Mouse (Mus musculus) lung, embryonic 16.5 days (tissue): ENCODE data around the gene Pkp3. TPM values are rescaled to one million over a fixed set of nuclear protein-coding genes. Genes with fewer than 3 reads are reported as not detected.

ENCODE experiments used
- ATAC-seq: fragments of 200-750 bp; cut with Nextera tagmentation; 2 replicates; pipeline ENCODE4 v1.8.0; 2017; ENCODE audit warnings: low read depth, mild to moderate bottlenecking, moderate library complexity
- H3K27ac ChIP-seq: fragments of 300-500 bp; sonication (generic); 2 replicates; pipeline ENCODE4 v1.5.1; 2014; ENCODE audit warnings: mild to moderate bottlenecking, control low read depth, low read length
- H3K27me3 ChIP-seq: fragments of 300-500 bp; sonication (generic); 2 replicates; pipeline ENCODE4 v1.6.1; 2014; ENCODE audit warnings: low read depth, low read length, mixed read lengths; ENCODE audit not compliant: control insufficient read depth, insufficient read depth
- H3K36me3 ChIP-seq: fragments of 300-500 bp; sonication (generic); 2 replicates; pipeline ENCODE4 v1.6.1; 2014; ENCODE audit warnings: low read length; ENCODE audit not compliant: control insufficient read depth, insufficient read depth
- H3K4me1 ChIP-seq: fragments of 300-500 bp; sonication (generic); replicated peaks from 2 replicates; pipeline ENCODE4 v1.6.1; 2014; ENCODE audit warnings: low read length, mixed read lengths; ENCODE audit not compliant: control insufficient read depth, insufficient read depth
- H3K4me2 ChIP-seq: fragments of 300-500 bp; sonication (generic); 2 replicates; pipeline ENCODE4 v1.6.1; 2014; ENCODE audit warnings: low read depth, low read length, control low read depth
- H3K4me3 ChIP-seq: fragments of 300-500 bp; sonication (generic); 2 replicates; pipeline ENCODE4 v1.5.1; 2014; ENCODE audit warnings: mild to moderate bottlenecking, low read length, control low read depth
- H3K9ac ChIP-seq: fragments of 300-500 bp; sonication (generic); 2 replicates; pipeline ENCODE4 v1.6.1; 2014; ENCODE audit warnings: low read length, control low read depth
- H3K9me3 ChIP-seq: fragments of 300-500 bp; sonication (generic); 2 replicates; pipeline ENCODE4 v1.6.1; 2016; ENCODE audit warnings: low read length; ENCODE audit not compliant: control insufficient read depth
- WGBS: fragments of 180-500 bp; shearing (Covaris S2); extraction: QIAGEN DNeasy Blood & Tissue Kit; methylation state at CpG from one replicate; pipeline ENCODE4 v1.1.7; 2014; 5-methylcytosine and 5-hydroxymethylcytosine counted together
- polyA plus RNA-seq: library from polyadenylated mRNA; unstranded; fragments of >200 nt; fragmentation: Nextera tagmentation; extraction: Ambion mirVana; gene quantifications from 2 replicates; pipeline ENCODE4 v1.2.1, GENCODE M21; 2015

Pkp3 gene
- polyA plus RNA-seq, 1 experiment from 2014 or later = 18.5 TPM

DNA sequence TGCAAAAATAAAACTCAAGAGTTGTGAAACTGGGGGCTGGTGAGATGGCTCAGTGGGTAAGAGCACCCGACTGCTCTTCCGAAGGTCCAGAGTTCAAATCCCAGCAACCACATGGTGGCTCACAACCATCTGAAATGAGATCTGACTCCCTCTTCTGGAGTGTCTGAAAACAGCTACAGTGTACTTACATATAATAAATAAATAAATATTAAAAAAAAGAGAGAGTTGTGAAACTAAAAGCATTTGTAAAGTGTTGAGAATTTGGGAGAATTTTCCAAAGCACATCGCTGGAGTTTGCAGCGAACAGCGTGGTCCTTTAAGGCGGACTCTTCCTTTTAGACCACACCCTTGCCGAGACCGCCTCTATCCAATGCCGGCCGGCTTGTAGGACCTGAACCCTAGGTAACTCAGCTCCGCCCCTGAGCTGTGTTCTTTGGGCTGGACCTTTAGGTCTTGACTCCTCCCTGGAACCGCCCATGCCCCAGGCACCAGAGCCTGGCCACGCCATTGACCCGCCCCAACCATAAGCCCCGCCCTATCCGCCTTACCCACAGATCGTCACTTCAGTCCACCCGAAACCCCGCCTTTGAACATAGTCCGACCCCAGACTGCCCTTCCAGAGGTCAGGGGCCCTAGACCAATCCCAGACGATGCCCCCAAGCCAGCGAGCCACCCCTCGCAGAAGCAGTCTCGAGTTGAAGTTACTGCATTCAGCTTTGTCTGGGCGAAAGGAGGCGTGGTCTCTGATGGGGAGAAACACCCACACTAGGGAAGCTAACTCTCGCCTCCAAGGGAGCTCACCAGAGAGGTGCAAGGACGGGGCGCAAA lies 44.9 kb downstream of the Pkp3 start:
- under 1% methylated on average over 29 of the region's 29 CpGs for WGBS
- ATAC-seq = peak; percentile 100
- H3K4me1 ChIP-seq = peaks cover 4% of the 10 kb centered on the region
- peak overlapping the region; percentile 89 for H3K4me2 ChIP-seq
- H3K4me3 ChIP-seq = peak overlapping the region; percentile 61
- H3K27me3 ChIP-seq = no peaks in the 10 kb centered on the region
- H3K36me3 ChIP-seq = no peaks in the 10 kb centered on the region
- H3K9me3 ChIP-seq = no peaks in the 10 kb centered on the region
- H3K27ac ChIP-seq = peak overlapping the region; percentile 85
- peak overlapping the region; percentile 72 for H3K9ac ChIP-seq

GRCm38 (mm10) chr7:141123517-141123856 lies 45.5 kb downstream of the Pkp3 start:
- Histone ChIP-seq H3K4me2 (peak overlapping the region; percentile 89), H3K9ac (peak overlapping the region; percentile 72), H3K4me3 (peak overlapping the region; percentile 61), H3K27ac (peak overlapping the region; percentile 85), H3K4me1 (peaks cover 4% of the 10 kb centered on the region), H3K27me3 (no peaks in the 10 kb centered on the region), H3K9me3 (no peaks in the 10 kb centered on the region), H3K36me3 (no peaks in the 10 kb centered on the region)
- WGBS = 2% methylated on average over 15 of the region's 15 CpGs
- no peak for ATAC-seq

DNA sequence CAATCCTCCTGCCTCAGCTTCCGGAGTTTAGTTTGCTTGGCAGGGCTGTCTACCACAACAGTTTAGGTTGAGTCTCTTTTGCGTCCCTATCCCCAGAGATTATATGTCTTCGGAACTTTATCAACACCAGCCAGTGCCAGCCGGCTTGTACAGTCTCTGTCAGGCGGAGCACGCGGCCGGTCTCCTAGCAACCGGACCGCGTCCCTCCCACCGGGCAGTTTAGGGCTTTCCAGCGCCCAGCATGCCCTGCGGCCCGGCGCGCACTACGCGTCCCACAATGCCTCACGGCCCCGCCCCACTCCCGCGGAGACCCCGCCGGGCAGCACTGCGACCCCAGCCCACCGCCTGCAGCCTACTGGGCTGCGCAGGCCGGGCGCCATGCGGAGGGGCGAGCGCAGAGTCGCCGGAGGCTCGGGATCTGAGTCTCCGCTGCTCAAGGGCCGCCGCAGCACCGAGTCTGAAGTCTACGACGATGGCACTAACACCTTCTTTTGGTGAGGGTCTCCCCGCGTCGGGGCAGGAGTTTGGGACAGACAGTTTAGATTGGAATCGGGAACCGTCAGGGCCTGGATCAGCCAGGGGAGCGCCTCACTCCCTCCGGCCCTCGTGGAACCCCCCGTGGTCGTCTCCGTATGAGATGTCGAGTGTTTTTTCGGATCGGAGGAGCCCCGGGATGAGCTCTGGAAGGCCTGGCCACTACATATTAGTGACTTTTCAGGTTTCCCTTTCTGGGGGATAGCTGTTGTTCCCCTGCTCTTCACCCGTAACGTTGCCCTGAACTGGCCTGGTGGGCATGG lies 53.2 kb downstream of the Pkp3 start:
- Histone ChIP-seq H3K4me1 (peaks cover 10% of the 10 kb centered on the region), H3K36me3 (no peaks in the 10 kb centered on the region; the same call in 1 of the 2 replicates), H3K9me3 (no peaks in the 10 kb centered on the region), H3K9ac (peak overlapping the region; percentile 97), H3K4me3 (peak overlapping the region; percentile 98), H3K4me2 (peak overlapping the region; percentile 93), H3K27ac (no peak overlapping the region), H3K27me3 (no peaks in the 10 kb centered on the region)
- ATAC-seq = peak; percentile 99
- under 1% methylated on average over 59 of the region's 59 CpGs for WGBS

DNA sequence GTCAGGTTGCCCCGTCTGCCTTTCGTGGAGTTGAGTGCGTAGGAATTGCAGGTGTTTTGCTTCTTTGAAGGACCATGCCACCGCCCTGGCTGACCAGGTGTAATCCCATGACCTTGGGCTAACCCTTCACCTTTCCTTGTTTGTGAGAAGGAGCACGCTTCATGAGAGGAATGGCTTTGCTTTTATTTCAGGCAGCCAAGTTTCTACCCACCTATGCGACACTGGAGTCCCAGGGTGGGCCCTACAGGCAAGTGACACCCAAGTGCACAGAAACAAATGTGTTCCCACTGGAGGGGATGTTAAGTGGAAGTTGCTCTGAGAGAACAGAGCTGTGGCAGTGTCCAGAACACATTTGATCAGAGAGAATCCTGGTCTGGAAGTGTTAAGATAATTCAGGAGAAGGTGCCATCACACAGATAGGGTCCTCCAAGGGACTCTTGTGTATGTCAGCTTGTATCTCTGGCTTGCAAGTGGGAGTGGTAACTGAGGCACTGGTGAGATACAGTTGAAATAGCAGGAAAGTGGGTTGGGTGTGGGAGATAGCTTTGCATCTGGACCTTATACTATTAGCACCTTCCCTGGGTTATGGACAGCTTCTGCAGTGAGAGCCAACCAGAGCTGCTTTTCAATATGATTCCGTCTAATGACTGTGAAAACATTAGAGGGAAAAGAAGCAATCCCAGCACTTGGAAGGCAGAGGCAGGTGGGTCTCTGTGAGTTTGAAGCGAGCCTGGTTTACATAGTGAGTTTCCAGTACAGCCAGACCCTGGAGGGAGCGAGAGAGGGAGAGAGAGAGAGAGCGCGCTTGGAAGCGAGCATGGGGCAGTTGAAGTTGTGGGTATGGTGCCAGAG lies 54.1 kb downstream of the Pkp3 start:
- 49% methylated on average over 12 of the region's 12 CpGs for WGBS
- H3K9ac ChIP-seq = peak overlapping the region; percentile 97
- H3K9me3 ChIP-seq = no peaks in the 10 kb centered on the region
- H3K4me1 ChIP-seq = peaks cover 10% of the 10 kb centered on the region
- H3K27ac ChIP-seq = no peak overlapping the region
- no peak for ATAC-seq
- H3K4me2 ChIP-seq = peak overlapping the region; percentile 93
- H3K27me3 ChIP-seq = no peaks in the 10 kb centered on the region
- peak overlapping the region; percentile 98 for H3K4me3 ChIP-seq
- peaks cover 7% of the 10 kb centered on the region for H3K36me3 ChIP-seq

Other genes starting within 250 kb of the Pkp3 start
- gene Urah, start 243.2 kb upstream of the Pkp3 start, polyA plus RNA-seq = 5.5 and 9.7 TPM in 2 replicates
- gene Scgb1c1, start 232.7 kb upstream of the Pkp3 start, polyA plus RNA-seq = 0.39 TPM in 1 of 2 replicates, not detected in the other
- not detected in 2 replicates for gene Odf3, start 230.4 kb upstream of the Pkp3 start, polyA plus RNA-seq
- gene Gm45785, start 221.9 kb upstream of the Pkp3 start, polyA plus RNA-seq = not detected in 2 replicates
- 59.0 and 64.3 TPM in 2 replicates for gene Ric8a, start 221.3 kb upstream of the Pkp3 start, polyA plus RNA-seq
- 40.3 and 44.2 TPM in 2 replicates for gene Bet1l, start 220.6 kb upstream of the Pkp3 start, polyA plus RNA-seq
- gene Psmd13, start 196.2 kb upstream of the Pkp3 start, polyA plus RNA-seq = 211 and 213 TPM in 2 replicates
- gene Sirt3, start 195.9 kb upstream of the Pkp3 start, polyA plus RNA-seq = 23.5 and 25.4 TPM in 2 replicates
- 10.0 and 14.1 TPM in 2 replicates for gene Cox8b, start 177.8 kb upstream of the Pkp3 start, polyA plus RNA-seq
- gene Nlrp6, start 157.3 kb upstream of the Pkp3 start, polyA plus RNA-seq = 0.16 and 0.88 TPM in 2 replicates
- gene Pgghg, start 136.8 kb upstream of the Pkp3 start, polyA plus RNA-seq = 20.5 and 23.4 TPM in 2 replicates
- 2.8 and 6.6 TPM in 2 replicates for gene Ifitm5, start 127.9 kb upstream of the Pkp3 start, polyA plus RNA-seq
- 0.67 TPM in 1 of 2 replicates, not detected in the other for gene Gm45717, start 122.3 kb upstream of the Pkp3 start, polyA plus RNA-seq
- 949 and 984 TPM in 2 replicates for gene Ifitm2, start 122.2 kb upstream of the Pkp3 start, polyA plus RNA-seq
- gene Ifitm1, start 111.0 kb upstream of the Pkp3 start, polyA plus RNA-seq = 38.8 and 49.1 TPM in 2 replicates
- gene Ifitm3, start 67.4 kb upstream of the Pkp3 start, polyA plus RNA-seq = 262 and 316 TPM in 2 replicates
- 1.5 and 1.8 TPM in 2 replicates for gene Ifitm6, start 60.3 kb upstream of the Pkp3 start, polyA plus RNA-seq
- not detected in 2 replicates for gene Gm17387, start 49.1 kb upstream of the Pkp3 start, polyA plus RNA-seq
- gene B4galnt4, start 17.1 kb upstream of the Pkp3 start, polyA plus RNA-seq = 3.2 and 3.8 TPM in 2 replicates
- 17.7 and 20.4 TPM in 2 replicates for gene Sigirr, start 22.4 kb downstream of the Pkp3 start, polyA plus RNA-seq
- gene Ano9, start 39.6 kb downstream of the Pkp3 start, polyA plus RNA-seq = 6.7 and 6.9 TPM in 2 replicates
- 60.3 and 65.2 TPM in 2 replicates for gene Ptdss2, start 44.2 kb downstream of the Pkp3 start, polyA plus RNA-seq
- gene Rnh1, start 94.6 kb downstream of the Pkp3 start, polyA plus RNA-seq = 153 and 165 TPM in 2 replicates
- gene Hras, start 115.8 kb downstream of the Pkp3 start, polyA plus RNA-seq = 48.5 and 48.8 TPM in 2 replicates
- gene Lrrc56, start 115.9 kb downstream of the Pkp3 start, polyA plus RNA-seq = 8.6 and 8.9 TPM in 2 replicates
- 1.3 and 1.4 TPM in 2 replicates for gene Lmntd2, start 135.9 kb downstream of the Pkp3 start, polyA plus RNA-seq
- gene Rassf7, start 137.6 kb downstream of the Pkp3 start, polyA plus RNA-seq = 69.4 and 86.6 TPM in 2 replicates
- gene Phrf1, start 150.6 kb downstream of the Pkp3 start, polyA plus RNA-seq = 72.3 and 77.2 TPM in 2 replicates
- gene Irf7, start 188.3 kb downstream of the Pkp3 start, polyA plus RNA-seq = 3.4 and 4.8 TPM in 2 replicates
- 0.15 and 0.35 TPM in 2 replicates for gene Cdhr5, start 198.6 kb downstream of the Pkp3 start, polyA plus RNA-seq
- 2.0 and 2.6 TPM in 2 replicates for gene Sct, start 200.9 kb downstream of the Pkp3 start, polyA plus RNA-seq
- gene Drd4, start 213.8 kb downstream of the Pkp3 start, polyA plus RNA-seq = 0.11 and 0.43 TPM in 2 replicates
- 52.7 and 53.6 TPM in 2 replicates for gene Deaf1, start 249.5 kb downstream of the Pkp3 start, polyA plus RNA-seq
- gene Tmem80, start 249.5 kb downstream of the Pkp3 start, polyA plus RNA-seq = 45.1 and 50.2 TPM in 2 replicates